Mouse (Mus musculus) limb, embryonic 10.5 days (tissue): ENCODE results near the gene Sult2b1. TPM values are rescaled to one million over a fixed set of nuclear protein-coding genes. Genes with fewer than 3 reads are reported as not detected.

Experiments
- DNase-seq: peaks from one replicate; pipeline ENCODE4 v3.0.0-alpha.2; 2017; ENCODE audit warnings: low spot score
- H3K27ac ChIP-seq: fragments of 300-500 bp; sonication (generic); 2 replicates; pipeline ENCODE4 v1.5.1; 2016; ENCODE audit warnings: mild to moderate bottlenecking
- H3K27me3 ChIP-seq: fragments of 300-500 bp; sonication (generic); 2 replicates; pipeline ENCODE4 v1.6.1; 2016; ENCODE audit warnings: low read depth, mild to moderate bottlenecking; ENCODE audit not compliant: poor library complexity, severe bottlenecking
- H3K36me3 ChIP-seq: fragments of 300-500 bp; sonication (generic); 2 replicates; pipeline ENCODE4 v1.6.1; 2016; ENCODE audit warnings: mild to moderate bottlenecking, moderate library complexity
- H3K4me1 ChIP-seq: fragments of 300-500 bp; sonication (generic); 2 replicates; pipeline ENCODE4 v1.6.1; 2016
- H3K4me3 ChIP-seq: fragments of 300-500 bp; sonication (generic); 2 replicates; pipeline ENCODE4 v1.5.1; 2016; ENCODE audit warnings: mild to moderate bottlenecking, moderate library complexity
- H3K9me3 ChIP-seq: fragments of 300-500 bp; sonication (generic); replicated peaks from 2 replicates; pipeline ENCODE4 v1.6.1; 2016; ENCODE audit warnings: mild to moderate bottlenecking
- WGBS: fragments of 180-500 bp; shearing (Covaris S2); methylation state at CpG from one replicate; pipeline ENCODE4 v1.1.7; 2016; 5-methylcytosine and 5-hydroxymethylcytosine counted together
- polyA plus RNA-seq: library from polyadenylated mRNA; unstranded; fragments of >200 nt; fragmentation: Nextera tagmentation; extraction: Ambion mirVana; gene quantifications from 2 replicates; pipeline ENCODE4 v1.2.1, GENCODE M21; 2016

Gene Sult2b1
- polyA plus RNA-seq, 1 experiment from 2014 or later = 2.1 TPM

DNA sequence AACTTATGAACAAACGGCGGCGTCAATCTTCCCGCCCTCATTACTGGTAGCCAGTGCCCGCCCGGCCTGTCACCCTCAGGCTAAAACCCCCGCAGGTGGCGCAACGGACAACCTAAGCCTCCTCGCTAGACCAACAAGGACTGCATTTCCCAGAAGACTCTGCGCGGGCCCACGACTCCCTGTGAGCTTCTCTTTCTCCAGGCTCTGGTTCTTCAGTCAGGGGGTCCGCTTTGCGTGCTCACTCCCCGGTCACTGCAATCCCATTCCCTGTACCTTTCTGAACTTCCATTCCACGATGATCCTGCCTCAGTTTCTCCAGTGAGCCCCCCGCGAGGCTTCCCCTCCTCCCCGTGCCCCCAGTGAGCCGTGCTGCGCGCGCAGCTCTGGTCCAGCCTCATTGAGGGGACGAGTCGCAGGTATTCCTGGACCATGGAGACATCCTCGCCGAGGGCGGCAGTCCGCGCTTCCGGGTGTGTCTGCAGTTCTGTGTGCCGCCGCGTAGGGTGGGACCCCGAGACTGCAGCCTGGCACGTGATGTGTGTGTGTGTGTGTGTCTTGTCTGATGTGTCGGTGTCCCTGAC lies 868 bp downstream of the Sult2b1 start, which contains the start of gene Lmtk3:
Lmtk3 (plus strand) TSS at position 228 of the 581 bp plus-strand sequence.
- Histone ChIP-seq H3K27me3 (peaks cover 37% of the 10 kb centered on the region), H3K27ac (peak within 1 kb of the TSS; percentile 91)
- WGBS = 1% methylated on average over 38 of the region's 38 CpGs

DNA sequence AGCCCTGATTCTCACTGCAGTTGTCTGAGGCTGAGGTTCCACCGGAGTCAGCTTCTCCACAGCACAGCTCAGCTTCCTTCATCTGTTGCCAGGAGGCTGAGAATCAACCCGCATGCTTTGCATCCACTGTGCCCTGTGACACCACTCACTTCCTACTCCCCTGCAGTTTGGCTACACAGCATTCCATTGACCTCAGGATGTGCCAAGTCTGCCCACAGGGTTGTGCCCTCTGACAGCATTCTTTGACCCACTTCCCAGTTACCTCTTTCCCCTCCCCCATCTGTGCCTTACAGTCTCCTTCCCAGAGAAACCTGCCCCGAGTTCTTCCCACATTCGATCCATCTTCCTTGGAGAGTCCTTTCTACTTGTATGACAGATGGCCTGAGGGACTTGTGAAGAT lies 2.2 kb downstream of the Sult2b1 start:
- H3K27ac ChIP-seq = no peak overlapping the region
- H3K36me3 ChIP-seq = peaks cover 1% of the 10 kb centered on the region; the same call in 1 of the 2 replicates
- WGBS = 78% methylated on average over 4 of the region's 4 CpGs
- H3K9me3 ChIP-seq = no peaks in the 10 kb centered on the region
- H3K27me3 ChIP-seq = peaks cover 38% of the 10 kb centered on the region
- no peak for DNase-seq
- no peak overlapping the region for H3K4me3 ChIP-seq
- H3K4me1 ChIP-seq = peaks cover 48% of the 10 kb centered on the region

More for the DNA sequence above, 868 bp downstream of the Sult2b1 start, which contains the start of gene Lmtk3:
- peaks cover 55% of the 10 kb centered on the region for H3K4me1 ChIP-seq
- H3K36me3 ChIP-seq = peaks cover 15% of the 10 kb centered on the region
- H3K9me3 ChIP-seq = no peaks in the 10 kb centered on the region
- H3K4me3 ChIP-seq = peak within 1 kb of the TSS; percentile 95
- peak; percentile 85 for DNase-seq

DNA sequence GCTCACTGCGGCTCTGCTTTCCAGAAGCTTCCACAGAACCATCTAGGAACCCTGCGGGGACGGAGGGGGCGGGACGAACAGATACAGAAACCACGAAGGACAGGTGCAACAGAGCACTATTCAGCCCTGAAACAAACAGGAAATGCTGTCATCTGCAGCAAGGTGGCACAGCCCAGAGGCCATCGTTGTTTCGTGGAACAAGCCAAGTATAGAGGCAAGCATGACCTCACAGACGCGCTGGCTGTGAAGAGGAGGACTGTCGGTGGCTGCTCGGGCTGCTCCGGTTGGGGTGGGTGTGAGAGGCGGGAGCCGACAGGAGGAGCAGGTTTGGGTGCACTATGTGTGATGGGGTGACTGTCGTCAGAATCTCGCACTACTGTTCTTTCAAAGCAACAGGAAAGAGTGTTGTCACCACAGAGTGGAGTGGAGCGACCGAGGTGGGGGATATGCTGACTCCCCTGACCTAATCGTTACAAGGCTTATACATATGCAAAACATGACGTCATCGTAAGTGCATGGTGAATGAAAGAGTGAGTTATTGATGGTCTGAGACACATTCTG lies 5.3 kb downstream of the Sult2b1 start:
- Histone ChIP-seq H3K36me3 (no peaks in the 10 kb centered on the region), H3K4me3 (peak overlapping the region; percentile 11; the same call in 1 of the 2 replicates), H3K27me3 (peaks cover 27% of the 10 kb centered on the region), H3K4me1 (peaks cover 19% of the 10 kb centered on the region), H3K27ac (no peak overlapping the region), H3K9me3 (no peaks in the 10 kb centered on the region)
- no peak for DNase-seq
- WGBS = 29% methylated on average over 22 of the region's 22 CpGs

DNA sequence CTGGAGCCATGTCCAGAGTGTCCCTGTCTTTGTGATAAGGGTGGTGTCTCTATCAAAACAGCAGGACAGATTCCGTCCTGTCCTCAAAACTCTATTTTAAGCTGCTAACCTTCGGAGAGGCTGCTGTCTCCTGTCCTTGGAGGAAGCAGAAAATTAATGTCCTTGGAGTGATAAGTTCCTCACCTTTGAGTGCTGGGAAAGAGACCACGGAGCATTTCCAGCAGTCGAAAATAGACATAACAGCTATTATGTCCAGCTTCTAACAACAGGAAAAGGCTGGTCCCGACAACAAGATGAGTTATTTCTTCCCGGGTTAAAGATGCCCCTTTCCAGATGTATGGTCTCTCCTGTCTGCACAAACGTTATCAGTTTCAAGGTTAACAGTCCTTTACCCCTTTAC lies 9.2 kb downstream of the Sult2b1 start:
- peaks cover 10% of the 10 kb centered on the region; the same call in 1 of the 2 replicates for H3K4me1 ChIP-seq
- 80% methylated on average over 7 of the region's 7 CpGs for WGBS
- no peaks in the 10 kb centered on the region for H3K9me3 ChIP-seq
- no peak for DNase-seq
- H3K27ac ChIP-seq = no peak overlapping the region
- peaks cover 14% of the 10 kb centered on the region for H3K27me3 ChIP-seq
- no peaks in the 10 kb centered on the region for H3K36me3 ChIP-seq
- H3K4me3 ChIP-seq = no peak overlapping the region

DNA sequence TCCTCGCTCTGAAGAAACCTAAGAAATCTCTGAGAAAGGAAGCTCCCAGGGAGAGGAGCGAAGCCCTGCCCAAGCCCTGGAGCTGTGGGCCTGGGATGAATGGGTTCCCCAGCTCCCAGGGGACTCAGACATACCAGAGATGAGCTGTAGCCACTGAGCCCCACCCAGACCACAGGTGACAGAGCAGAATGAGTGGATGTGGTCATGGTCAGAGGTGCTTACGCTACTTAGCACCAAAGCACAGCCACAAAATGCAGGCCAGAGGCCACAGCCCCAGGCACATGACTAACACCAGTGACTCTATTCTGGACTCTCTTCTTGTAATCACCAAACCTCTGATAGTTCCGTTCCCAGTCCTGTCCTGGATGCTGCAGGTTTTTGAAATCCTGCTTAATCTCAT lies 13.4 kb downstream of the Sult2b1 start:
- Histone ChIP-seq H3K4me3 (no peak overlapping the region), H3K4me1 (no peaks in the 10 kb centered on the region), H3K27me3 (no peaks in the 10 kb centered on the region), H3K27ac (no peak overlapping the region), H3K36me3 (no peaks in the 10 kb centered on the region), H3K9me3 (no peaks in the 10 kb centered on the region)
- DNase-seq = no peak
- WGBS = 70% methylated on average over 4 of the region's 4 CpGs

DNA sequence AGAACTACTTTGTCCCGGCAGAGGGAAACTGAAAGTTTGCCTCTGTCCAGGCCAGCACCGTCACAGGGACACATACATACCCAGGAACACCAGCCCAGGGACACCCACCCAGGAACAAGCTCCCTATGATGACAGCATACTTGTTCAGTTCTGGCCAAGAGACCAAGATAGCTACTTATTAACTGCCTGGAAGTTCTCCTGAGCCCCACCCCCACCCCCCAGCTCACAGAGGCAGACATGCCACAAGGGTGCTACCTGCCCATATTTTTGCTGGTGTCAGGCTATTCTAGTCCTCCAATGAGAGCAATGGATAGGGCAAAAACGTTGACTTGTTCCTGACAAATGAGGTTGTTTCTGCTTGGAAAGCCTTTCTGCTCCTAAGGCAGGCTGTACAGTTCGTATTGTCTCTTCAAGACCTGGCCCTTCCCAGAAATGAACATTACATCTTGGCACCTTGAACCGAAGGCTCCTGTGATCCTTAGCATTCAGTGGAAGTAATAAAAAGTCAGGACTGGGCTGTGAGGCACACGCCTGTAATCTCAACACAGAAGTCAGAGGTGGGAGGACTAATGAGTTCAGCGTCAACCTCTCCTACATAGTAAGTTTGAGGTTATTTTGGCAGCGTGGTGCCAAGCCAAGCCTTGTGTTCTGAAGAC lies 13.9 kb downstream of the Sult2b1 start:
- Histone ChIP-seq H3K9me3 (no peaks in the 10 kb centered on the region), H3K36me3 (no peaks in the 10 kb centered on the region), H3K4me1 (no peaks in the 10 kb centered on the region), H3K4me3 (no peak overlapping the region), H3K27ac (no peak overlapping the region), H3K27me3 (no peaks in the 10 kb centered on the region)
- 73% methylated on average over 8 of the region's 8 CpGs for WGBS
- DNase-seq = no peak

DNA sequence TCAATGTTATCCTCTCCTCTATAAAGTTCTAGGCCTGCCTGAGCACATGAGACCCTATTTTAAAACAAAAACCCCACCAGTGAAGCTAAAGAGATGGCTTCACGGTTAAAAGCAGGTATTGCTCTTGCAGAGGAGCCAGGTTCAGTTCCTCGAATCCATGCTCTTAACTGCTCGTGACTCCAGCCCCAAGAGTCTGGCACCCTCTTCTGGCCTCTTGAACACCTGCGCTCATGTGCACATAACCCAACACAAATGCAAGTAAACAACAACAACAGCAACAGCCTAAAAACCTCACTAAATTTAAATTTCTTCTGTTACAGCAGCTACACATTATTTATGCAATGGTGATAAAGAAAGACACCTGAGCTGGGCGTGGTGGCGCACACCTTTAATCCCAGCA lies 17.0 kb downstream of the Sult2b1 start:
- DNase-seq = no peak
- Histone ChIP-seq H3K27me3 (no peaks in the 10 kb centered on the region), H3K4me3 (no peak overlapping the region), H3K36me3 (no peaks in the 10 kb centered on the region), H3K9me3 (no peaks in the 10 kb centered on the region), H3K27ac (no peak overlapping the region), H3K4me1 (no peaks in the 10 kb centered on the region)
- 91% methylated on average over 6 of the region's 6 CpGs for WGBS

DNA sequence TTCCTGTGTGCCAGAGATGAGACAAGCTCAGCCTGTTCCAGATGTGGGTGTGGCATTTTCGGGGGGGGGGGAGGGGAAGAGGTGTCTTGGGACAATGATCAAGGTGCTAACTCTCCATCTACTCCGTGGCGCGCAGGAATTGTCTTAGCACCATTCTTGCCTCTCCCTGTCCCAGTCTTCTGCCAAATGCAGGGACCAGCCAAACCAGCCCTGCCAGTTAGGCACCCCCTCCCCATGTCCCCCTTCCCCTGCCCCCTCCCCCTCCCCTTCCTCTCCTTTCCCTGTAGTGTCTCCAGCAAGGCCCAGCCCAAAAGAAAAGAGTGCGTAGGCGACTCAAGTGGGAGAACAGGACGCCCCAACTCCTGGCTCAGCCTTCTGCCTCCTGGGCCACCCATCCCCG lies 17.7 kb downstream of the Sult2b1 start:
- H3K9me3 ChIP-seq = no peaks in the 10 kb centered on the region
- no peak overlapping the region for H3K27ac ChIP-seq
- WGBS = 41% methylated on average over 8 of the region's 8 CpGs
- no peak for DNase-seq
- H3K36me3 ChIP-seq = no peaks in the 10 kb centered on the region
- H3K4me1 ChIP-seq = no peaks in the 10 kb centered on the region
- H3K4me3 ChIP-seq = no peak overlapping the region
- no peaks in the 10 kb centered on the region for H3K27me3 ChIP-seq

DNA sequence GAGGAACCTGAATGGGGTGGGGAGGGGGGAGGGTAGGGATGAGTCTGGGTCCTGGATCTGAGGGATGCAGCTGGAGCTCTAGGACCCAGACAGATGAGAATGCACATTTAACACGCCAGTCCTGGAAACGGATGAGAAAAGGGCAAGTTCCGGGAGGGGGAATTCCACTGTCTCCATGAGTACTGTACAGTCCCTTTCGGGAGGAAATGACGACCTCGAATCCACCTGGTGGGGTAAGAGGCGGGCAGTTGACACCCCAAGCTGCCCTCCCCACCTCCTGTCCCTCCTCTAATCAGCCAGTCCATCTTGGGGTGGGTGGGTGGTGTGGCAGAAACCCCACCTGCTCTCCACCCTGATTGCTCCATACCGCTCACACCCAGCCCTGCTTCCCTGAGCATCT lies 18.5 kb downstream of the Sult2b1 start:
- H3K4me3 ChIP-seq = no peak overlapping the region
- no peaks in the 10 kb centered on the region for H3K4me1 ChIP-seq
- H3K36me3 ChIP-seq = no peaks in the 10 kb centered on the region
- peak overlapping the region; percentile 50; the same call in 1 of the 2 replicates for H3K27ac ChIP-seq
- H3K27me3 ChIP-seq = no peaks in the 10 kb centered on the region
- no peaks in the 10 kb centered on the region for H3K9me3 ChIP-seq
- WGBS = 64% methylated on average over 8 of the region's 8 CpGs
- DNase-seq = no peak

DNA sequence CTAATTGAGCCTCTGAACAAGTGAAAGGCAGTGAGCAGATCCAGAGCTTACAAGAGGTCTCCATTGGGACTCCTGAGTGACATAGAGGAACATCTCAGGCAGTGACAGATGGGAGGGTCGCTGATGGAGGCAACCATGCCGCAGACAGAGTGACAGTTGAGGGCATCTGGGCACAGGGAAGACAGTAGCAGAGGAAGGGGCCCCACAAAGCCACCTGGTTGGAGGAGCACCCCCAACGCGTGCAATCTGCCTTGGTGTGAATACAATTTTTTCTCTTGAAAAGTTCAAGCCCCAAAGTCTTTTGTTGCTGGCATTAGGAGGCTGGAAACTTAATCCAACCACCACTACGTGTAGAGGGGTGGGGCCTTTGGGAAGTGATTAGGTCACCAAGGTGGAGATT lies 24.3 kb downstream of the Sult2b1 start:
- WGBS = 70% methylated on average over 5 of the region's 5 CpGs
- H3K4me3 ChIP-seq = no peak overlapping the region
- no peaks in the 10 kb centered on the region for H3K36me3 ChIP-seq
- no peak for DNase-seq
- peaks cover 36% of the 10 kb centered on the region for H3K27me3 ChIP-seq
- H3K4me1 ChIP-seq = peaks cover 13% of the 10 kb centered on the region
- H3K27ac ChIP-seq = no peak overlapping the region
- no peaks in the 10 kb centered on the region for H3K9me3 ChIP-seq

DNA sequence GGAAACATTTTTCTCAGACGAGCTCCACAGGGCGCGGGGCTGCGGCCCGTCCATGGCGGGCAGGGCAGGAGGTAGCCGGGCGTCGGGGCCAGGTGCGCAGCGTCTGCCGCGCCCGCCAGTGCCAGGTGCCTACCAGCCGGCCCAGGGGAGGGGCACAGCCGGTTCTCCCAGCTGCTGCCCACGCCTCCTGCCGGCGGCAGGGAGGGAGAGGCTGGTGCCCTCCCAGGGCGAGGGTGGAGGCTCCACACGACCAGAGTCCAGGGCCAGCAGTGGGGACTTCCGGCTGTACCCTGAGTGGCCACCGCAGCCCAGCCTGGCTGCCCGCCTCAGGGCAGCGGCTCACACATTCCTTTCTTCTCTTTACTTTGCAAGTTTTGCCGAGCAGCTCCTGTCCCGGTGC lies 25.1 kb downstream of the Sult2b1 start:
- peak overlapping the region; percentile 70 for H3K27ac ChIP-seq
- H3K36me3 ChIP-seq = no peaks in the 10 kb centered on the region
- H3K4me1 ChIP-seq = peaks cover 13% of the 10 kb centered on the region
- peak; percentile 55 for DNase-seq
- H3K4me3 ChIP-seq = peak overlapping the region; percentile 47
- WGBS = 8% methylated on average over 27 of the region's 27 CpGs
- no peaks in the 10 kb centered on the region for H3K9me3 ChIP-seq
- H3K27me3 ChIP-seq = peaks cover 36% of the 10 kb centered on the region

DNA sequence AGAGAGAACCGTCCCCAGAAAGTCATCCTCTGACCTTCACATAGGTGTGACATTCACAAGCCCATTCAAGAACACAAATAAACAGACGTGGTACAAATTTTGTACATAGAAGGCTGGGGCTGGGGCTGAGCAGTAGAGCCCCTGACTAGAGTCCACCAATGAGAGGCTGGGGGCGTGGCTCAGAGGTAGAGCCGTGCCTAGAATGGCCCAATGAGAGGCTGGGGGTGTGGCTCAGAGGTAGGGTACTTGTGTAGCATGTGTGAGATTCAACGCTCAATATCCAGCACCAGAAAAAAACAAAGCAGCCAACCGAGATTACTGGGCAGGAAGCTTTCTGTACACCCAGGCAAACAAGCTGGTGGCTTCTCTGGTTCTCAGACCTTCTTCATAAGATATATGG lies 28.8 kb downstream of the Sult2b1 start:
- 62% methylated on average over 6 of the region's 6 CpGs for WGBS
- H3K36me3 ChIP-seq = no peaks in the 10 kb centered on the region
- H3K27me3 ChIP-seq = peaks cover 34% of the 10 kb centered on the region
- no peaks in the 10 kb centered on the region for H3K9me3 ChIP-seq
- no peak for DNase-seq
- H3K4me1 ChIP-seq = peaks cover 13% of the 10 kb centered on the region
- no peak overlapping the region for H3K4me3 ChIP-seq
- H3K27ac ChIP-seq = no peak overlapping the region

DNA sequence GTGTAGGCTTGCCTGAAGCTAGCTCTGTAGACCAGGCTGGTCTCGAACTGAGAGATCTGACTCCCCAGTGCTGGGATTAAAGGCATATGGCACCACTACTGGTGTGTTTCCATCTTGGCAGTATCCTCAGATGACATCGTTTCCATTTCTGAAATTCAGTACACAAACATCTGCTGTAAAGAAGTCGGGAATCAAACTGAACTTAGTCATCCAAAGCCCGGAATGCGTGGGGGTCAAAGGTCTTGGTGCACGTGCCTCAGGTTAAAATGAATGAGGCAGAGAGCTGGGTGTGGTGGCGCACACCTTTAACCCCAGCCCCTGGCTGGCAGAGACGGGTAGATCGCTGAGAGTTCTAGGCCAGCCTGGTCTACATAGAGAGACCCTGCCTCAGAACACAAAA lies 34.3 kb downstream of the Sult2b1 start:
- H3K27me3 ChIP-seq = no peaks in the 10 kb centered on the region
- H3K36me3 ChIP-seq = no peaks in the 10 kb centered on the region
- 76% methylated on average over 9 of the region's 9 CpGs for WGBS
- DNase-seq = no peak
- no peak overlapping the region for H3K27ac ChIP-seq
- H3K4me3 ChIP-seq = no peak overlapping the region
- H3K4me1 ChIP-seq = peaks cover 9% of the 10 kb centered on the region
- H3K9me3 ChIP-seq = no peaks in the 10 kb centered on the region
